24 mouse cellular contexts compared by ENCODE assay signal in genomic region chr2:31208544-31209142, GRCm38 (mm10). TPM values are rescaled to one million over a fixed set of nuclear protein-coding genes. Genes with fewer than 3 reads are reported as not detected.
A peak's percentile ranks its signal among the peaks of the same experiment; 100 is the strongest.
DNase-seq lines count a peak whose midpoint lies in the region; ATAC-seq and TF ChIP-seq lines count a peak whose summit lies in the region.
"Had no signal": no experiment of that assay in that cellular context is flagged by ENCODE, and none has a peak within 500 bp of the region (broad histone marks: within the 10 kb centered on the region; RNA-seq: fewer than 3 reads in every experiment).

No protein-coding gene starts in this region.

- H3K4me2 ChIP-seq in heart, embryonic 13.5 days = no peak overlapping the region
- no peak overlapping the region for H3K4me2 ChIP-seq in midbrain, embryonic 12.5 days (replicated peaks)
- no peak overlapping the region for H3K4me2 ChIP-seq in midbrain, embryonic 15.5 days
- H3K4me2 ChIP-seq in heart, postnatal 0 days (ENCODE audit: low read depth, low read length) = no peak overlapping the region
- H3K4me2 ChIP-seq: forebrain, embryonic 15.5 days; hindbrain, embryonic 14.5 days; liver, embryonic 15.5 days; lung, embryonic 15.5 days; midbrain, embryonic 11.5 days had no signal

- 64% methylated on average over 13 of the region's 13 CpGs for WGBS in heart, embryonic 13.5 days
- 92% methylated on average over 13 of the region's 13 CpGs for WGBS in midbrain, embryonic 12.5 days
- WGBS in midbrain, embryonic 15.5 days = 88% methylated on average over 13 of the region's 13 CpGs
- 63% methylated on average over 13 of the region's 13 CpGs for WGBS in heart, postnatal 0 days
- WGBS in limb, embryonic 10.5 days = 93% methylated on average over 13 of the region's 13 CpGs

- ATAC-seq in heart, embryonic 13.5 days (ENCODE audit: extremely low read depth, insufficient number of reproducible peaks, low FRiP score, low TSS enrichment) = no peak
- no peak for ATAC-seq in midbrain, embryonic 12.5 days (ENCODE audit: low FRiP score, low read depth)
- no peak for ATAC-seq in midbrain, embryonic 15.5 days (replicated peaks)
- ATAC-seq in heart, postnatal 0 days (ENCODE audit: insufficient read depth, low read depth) = peak; percentile 80
- ATAC-seq: activated CD4-positive, CD25-positive, alpha-beta regulatory T cell, adult 4 months; forebrain, embryonic 15.5 days had no signal

- H3K27me3 ChIP-seq in heart, embryonic 13.5 days (replicated peaks) = no peaks in the 10 kb centered on the region
- H3K27me3 ChIP-seq in midbrain, embryonic 12.5 days = no peaks in the 10 kb centered on the region
- no peaks in the 10 kb centered on the region for H3K27me3 ChIP-seq in midbrain, embryonic 15.5 days (replicated peaks)
- H3K27me3 ChIP-seq in heart, postnatal 0 days (ENCODE audit: control insufficient read depth, insufficient read depth, low read length) = no peaks in the 10 kb centered on the region
- no peaks in the 10 kb centered on the region for H3K27me3 ChIP-seq in limb, embryonic 10.5 days (ENCODE audit: low read depth, poor library complexity, severe bottlenecking)
- H3K27me3 ChIP-seq: forebrain, embryonic 15.5 days; liver, embryonic 15.5 days; lung, embryonic 15.5 days had no signal

- H3K9me3 ChIP-seq in heart, embryonic 13.5 days = no peaks in the 10 kb centered on the region
- no peaks in the 10 kb centered on the region for H3K9me3 ChIP-seq in midbrain, embryonic 12.5 days
- no peaks in the 10 kb centered on the region for H3K9me3 ChIP-seq in midbrain, embryonic 15.5 days
- no peaks in the 10 kb centered on the region for H3K9me3 ChIP-seq in heart, postnatal 0 days (replicated peaks; ENCODE audit: control insufficient read depth, low read length)
- no peaks in the 10 kb centered on the region for H3K9me3 ChIP-seq in limb, embryonic 10.5 days (replicated peaks)
- H3K9me3 ChIP-seq: forebrain, embryonic 15.5 days; liver, embryonic 15.5 days; lung, embryonic 15.5 days had no signal

- peaks cover 83% of the 10 kb centered on the region for H3K36me3 ChIP-seq in heart, embryonic 13.5 days
- H3K36me3 ChIP-seq in midbrain, embryonic 12.5 days = peaks cover 37% of the 10 kb centered on the region
- 0 out of 2 replicates have a peak, but pooled peaks cover 6% of the 10 kb centered on the region for H3K36me3 ChIP-seq in midbrain, embryonic 15.5 days (replicated peaks)
- peaks cover 21% of the 10 kb centered on the region; the same call in 1 of the 2 replicates for H3K36me3 ChIP-seq in heart, postnatal 0 days (replicated peaks; ENCODE audit: control insufficient read depth, insufficient read depth, low read length)
- H3K36me3 ChIP-seq in limb, embryonic 10.5 days = peaks cover 69% of the 10 kb centered on the region

- H3K4me3 ChIP-seq in heart, embryonic 13.5 days = no peak overlapping the region
- H3K4me3 ChIP-seq in midbrain, embryonic 12.5 days = no peak overlapping the region
- no peak overlapping the region for H3K4me3 ChIP-seq in midbrain, embryonic 15.5 days
- no peak overlapping the region for H3K4me3 ChIP-seq in heart, postnatal 0 days (ENCODE audit: low read depth, low read length)
- H3K4me3 ChIP-seq in limb, embryonic 10.5 days = no peak overlapping the region
- H3K4me3 ChIP-seq: forebrain, embryonic 15.5 days; left cerebral cortex, adult 2 months; liver, embryonic 15.5 days; lung, embryonic 15.5 days had no signal

- TF ChIP-seq EP300 in heart, postnatal 0 days (IDR thresholded peaks at IDR 0.05; ENCODE audit: low read depth) = no peak

- no peak for TF ChIP-seq CTCF in heart, postnatal 0 days (IDR thresholded peaks at IDR 0.05; ENCODE audit: low read depth)

- no peak for DNase-seq in heart, postnatal 36 days
- DNase-seq in heart, postnatal 0 days (ENCODE audit: low spot score) = peak; percentile 85
- DNase-seq in limb, embryonic 10.5 days (ENCODE audit: low spot score) = no peak
- DNase-seq in cerebellum, postnatal 10 days = no peak
- DNase-seq: cerebellum, adult 11-12 months; cerebellum, postnatal 36 days; kidney, adult 2 months; kidney, postnatal 10 days; left cerebral cortex, postnatal 4 days; liver; right cerebral cortex, adult 18-20 months; right cerebral cortex, postnatal 4 days; thymus, postnatal 14 days had no signal

- peaks cover 95% of the 10 kb centered on the region for H3K4me1 ChIP-seq in heart, embryonic 13.5 days
- H3K4me1 ChIP-seq in midbrain, embryonic 12.5 days = peaks cover 22% of the 10 kb centered on the region; the same call in 1 of the 2 replicates
- H3K4me1 ChIP-seq in midbrain, embryonic 15.5 days = peaks cover 23% of the 10 kb centered on the region
- H3K4me1 ChIP-seq in heart, postnatal 0 days (ENCODE audit: control insufficient read depth, insufficient read depth) = peaks cover 28% of the 10 kb centered on the region; the same call in 1 of the 2 replicates
- H3K4me1 ChIP-seq in limb, embryonic 10.5 days = peaks cover 23% of the 10 kb centered on the region
- H3K4me1 ChIP-seq: lung, embryonic 15.5 days had no signal

- intact Hi-C loops in heart, postnatal 36 days (cut with DNase I) = no loop called here

- peak overlapping the region; percentile 94 for H3K27ac ChIP-seq in heart, embryonic 13.5 days (replicated peaks)
- H3K27ac ChIP-seq in midbrain, embryonic 12.5 days (replicated peaks) = peak overlapping the region; percentile 40; the same call in 1 of the 2 replicates
- H3K27ac ChIP-seq in midbrain, embryonic 15.5 days = no peak overlapping the region
- peak overlapping the region; percentile 87 for H3K27ac ChIP-seq in heart, postnatal 0 days (ENCODE audit: low read depth)
- H3K27ac ChIP-seq in limb, embryonic 10.5 days = no peak overlapping the region
- H3K27ac ChIP-seq: forebrain, embryonic 15.5 days; left cerebral cortex, adult 2 months; liver, embryonic 15.5 days; lung, embryonic 15.5 days; macrophage had no signal

- peak overlapping the region; percentile 57 for H3K9ac ChIP-seq in heart, embryonic 13.5 days
- H3K9ac ChIP-seq in midbrain, embryonic 12.5 days (replicated peaks) = no peak overlapping the region
- no peak overlapping the region for H3K9ac ChIP-seq in midbrain, embryonic 15.5 days
- H3K9ac ChIP-seq in heart, postnatal 0 days (replicated peaks; ENCODE audit: low read depth, low read length) = no peak overlapping the region
- H3K9ac ChIP-seq: forebrain, embryonic 15.5 days; hindbrain, embryonic 14.5 days; liver, embryonic 15.5 days; lung, embryonic 15.5 days had no signal

RNA-seq across cellular contexts. Expression of gene Ncs1, which starts 37.0 kb away (rescaled TPM):
- 36.3 and 39.4 TPM in 2 replicates for polyA plus RNA-seq in heart, embryonic 13.5 days (2015; fragmentation: Nextera tagmentation; extraction: Ambion mirVana)
- total RNA-seq in heart, postnatal 36 days (2021) = 10 to 100 TPM in 1 of 2 experiments, 1 to 10 TPM in 1; 9.5 to 10.5 TPM
- 75.8 and 90.3 TPM in 2 replicates for polyA plus RNA-seq in midbrain, embryonic 12.5 days (2016; fragmentation: Nextera tagmentation; extraction: Ambion mirVana)
- 172 and 183 TPM in 2 replicates for polyA plus RNA-seq in midbrain, embryonic 15.5 days (2015; fragmentation: Nextera tagmentation; extraction: Ambion mirVana)
- 24.9 and 31.4 TPM in 2 replicates for total RNA-seq in heart, postnatal 0 days (2014; rRNA removed; ENCODE audit: low replicate concordance)
- polyA plus RNA-seq in heart, postnatal 0 days (2015; fragmentation: Nextera tagmentation; extraction: Ambion mirVana) = 17.7 and 18.6 TPM in 2 replicates
- polyA plus RNA-seq in limb, embryonic 10.5 days (2016; fragmentation: Nextera tagmentation; extraction: Ambion mirVana) = 57.5 and 62.0 TPM in 2 replicates

RNA-seq across cellular contexts. Expression of gene Gpr107, which starts 56.5 kb away (rescaled TPM):
- 29.7 and 34.8 TPM in 2 replicates for polyA plus RNA-seq in heart, embryonic 13.5 days (2015; fragmentation: Nextera tagmentation; extraction: Ambion mirVana)
- total RNA-seq in heart, postnatal 36 days (2021) = 10 to 100 TPM; 30.3 to 38.7 TPM
- 41.7 and 43.7 TPM in 2 replicates for polyA plus RNA-seq in midbrain, embryonic 12.5 days (2016; fragmentation: Nextera tagmentation; extraction: Ambion mirVana)
- 39.6 and 41.0 TPM in 2 replicates for polyA plus RNA-seq in midbrain, embryonic 15.5 days (2015; fragmentation: Nextera tagmentation; extraction: Ambion mirVana)
- 42.2 and 69.4 TPM in 2 replicates for total RNA-seq in heart, postnatal 0 days (2014; rRNA removed; ENCODE audit: low replicate concordance)
- 19.1 and 20.3 TPM in 2 replicates for polyA plus RNA-seq in heart, postnatal 0 days (2015; fragmentation: Nextera tagmentation; extraction: Ambion mirVana)
- polyA plus RNA-seq in limb, embryonic 10.5 days (2016; fragmentation: Nextera tagmentation; extraction: Ambion mirVana) = 29.0 and 38.0 TPM in 2 replicates

Comparison
In these comparisons a context has a peak if more than half of its experiments do, and no peak if none do; other contexts are left out.
1. H3K27ac ChIP-seq: peak in heart, embryonic 13.5 days (single experiment), midbrain, embryonic 12.5 days (single experiment) and heart, postnatal 0 days (single experiment); none in midbrain, embryonic 15.5 days (single experiment) and limb, embryonic 10.5 days (single experiment).